ENCODE assay signal across 18 mouse cellular contexts in genomic region chr13:63989769-63990168, GRCm38 (mm10).
DNase-seq lines count a peak whose midpoint lies in the region; ATAC-seq and TF ChIP-seq lines count a peak whose summit lies in the region.
"Had no signal": no experiment of that assay in that cellular context is flagged by ENCODE, and none has a peak within 500 bp of the region (broad histone marks: within the 10 kb centered on the region; RNA-seq: fewer than 3 reads in every experiment).

No protein-coding gene starts in this region.

- H3K27me3 ChIP-seq in intestine, embryonic 14.5 days (replicated peaks; ENCODE audit: control insufficient read depth, insufficient read depth, low read length), result no peaks in the 10 kb centered on the region
- H3K27me3 ChIP-seq in intestine, postnatal 0 days (replicated peaks; ENCODE audit: control insufficient read depth, insufficient read depth, low read length), result no peaks in the 10 kb centered on the region
- no peaks in the 10 kb centered on the region for H3K27me3 ChIP-seq in lung, postnatal 0 days (replicated peaks; ENCODE audit: insufficient read depth, low read length)
- H3K27me3 ChIP-seq in stomach, embryonic 14.5 days (ENCODE audit: control insufficient read depth, insufficient read depth, low read length), result no peaks in the 10 kb centered on the region
- H3K27me3 ChIP-seq: CH12.LX; embryonic facial prominence, embryonic 13.5 days had no signal

- no peaks in the 10 kb centered on the region for H3K36me3 ChIP-seq in intestine, embryonic 14.5 days (ENCODE audit: control insufficient read depth, insufficient read depth, low read length)
- no peaks in the 10 kb centered on the region for H3K36me3 ChIP-seq in intestine, postnatal 0 days (ENCODE audit: control insufficient read depth, insufficient read depth)
- H3K36me3 ChIP-seq in lung, postnatal 0 days (ENCODE audit: insufficient read depth, low read length), result no peaks in the 10 kb centered on the region
- no peaks in the 10 kb centered on the region for H3K36me3 ChIP-seq in stomach, embryonic 14.5 days (ENCODE audit: control insufficient read depth, insufficient read depth, low read length)
- H3K36me3 ChIP-seq: embryonic facial prominence, embryonic 13.5 days; neural tube, embryonic 13.5 days had no signal

- peaks cover 38% of the 10 kb centered on the region for H3K4me1 ChIP-seq in intestine, embryonic 14.5 days (replicated peaks; ENCODE audit: control insufficient read depth, insufficient read depth, low read length)
- 0 out of 2 replicates have a peak, but pooled peaks cover 6% of the 10 kb centered on the region for H3K4me1 ChIP-seq in intestine, postnatal 0 days (replicated peaks; ENCODE audit: control insufficient read depth, insufficient read depth, low read length)
- H3K4me1 ChIP-seq in lung, postnatal 0 days (ENCODE audit: insufficient read depth, low read depth, low read length), result peaks cover 11% of the 10 kb centered on the region; the same call in 1 of the 2 replicates
- peaks cover 18% of the 10 kb centered on the region for H3K4me1 ChIP-seq in stomach, embryonic 14.5 days (ENCODE audit: control insufficient read depth, insufficient read depth, low read length)
- H3K4me1 ChIP-seq: megakaryocyte, embryonic 14.5 days had no signal

- peak; percentile 9 to 27 for DNase-seq in adrenal gland, postnatal 36 days
- no peak for DNase-seq in adrenal gland, adult 18-20 months (ENCODE audit: low spot score in 2 of 2)
- no peak for DNase-seq in intestine, embryonic 14.5 days (ENCODE audit: low spot score)
- no peak for DNase-seq in lung, postnatal 0 days (ENCODE audit: low spot score)
- DNase-seq in lung, postnatal 25 days (ENCODE audit: low spot score), result no peak
- no peak for DNase-seq in Muller cell, postnatal 12 days (ENCODE audit: inconsistent ontology term)
- DNase-seq: adrenal gland, postnatal 25 days; cerebellum, adult 8-10 months; heart, postnatal 36 days; kidney, adult 11 months; liver, postnatal 0 days; right cerebral cortex, postnatal 25 days had no signal

- no peak overlapping the region for H3K4me2 ChIP-seq in intestine, embryonic 14.5 days (ENCODE audit: low read length)
- H3K4me2 ChIP-seq in intestine, postnatal 0 days (replicated peaks; ENCODE audit: low read depth), result no peak overlapping the region
- H3K4me2 ChIP-seq in lung, postnatal 0 days (replicated peaks; ENCODE audit: low read depth, low read length), result no peak overlapping the region
- no peak overlapping the region for H3K4me2 ChIP-seq in stomach, embryonic 14.5 days (replicated peaks; ENCODE audit: low read depth, low read length)

- 50% methylated on average over 2 of the region's 2 CpGs for WGBS in intestine, embryonic 14.5 days
- WGBS in intestine, postnatal 0 days, result 42% methylated on average over 2 of the region's 2 CpGs
- 48% methylated on average over 2 of the region's 2 CpGs for WGBS in lung, postnatal 0 days
- WGBS in stomach, embryonic 14.5 days, result 29% methylated on average over 2 of the region's 2 CpGs

- ATAC-seq in intestine, embryonic 14.5 days (replicated peaks; ENCODE audit: low FRiP score, low TSS enrichment, low read depth), result 0 out of 2 replicates have a peak, but pooled peaks have one; percentile 13
- no peak for ATAC-seq in intestine, postnatal 0 days
- ATAC-seq in lung, postnatal 0 days, result no peak
- no peak for ATAC-seq in stomach, embryonic 14.5 days (ENCODE audit: insufficient number of reproducible peaks, insufficient read depth, low FRiP score, low read depth)
- ATAC-seq: liver, postnatal 0 days had no signal

- TF ChIP-seq EP300 in lung, postnatal 0 days (IDR thresholded peaks at IDR 0.05), result no peak

- no peaks in the 10 kb centered on the region for H3K9me3 ChIP-seq in intestine, embryonic 14.5 days (ENCODE audit: control insufficient read depth, low read length)
- no peaks in the 10 kb centered on the region for H3K9me3 ChIP-seq in intestine, postnatal 0 days (ENCODE audit: control insufficient read depth)
- H3K9me3 ChIP-seq in lung, postnatal 0 days (ENCODE audit: low read length), result no peaks in the 10 kb centered on the region
- no peaks in the 10 kb centered on the region for H3K9me3 ChIP-seq in stomach, embryonic 14.5 days (ENCODE audit: control insufficient read depth, low read depth, low read length)
- H3K9me3 ChIP-seq: embryonic facial prominence, embryonic 13.5 days; megakaryocyte, embryonic 14.5 days; neural tube, embryonic 13.5 days had no signal

- H3K27ac ChIP-seq in intestine, embryonic 14.5 days (ENCODE audit: low read depth), result peak overlapping the region; percentile 90; the same call in 1 of the 2 replicates
- H3K27ac ChIP-seq in intestine, postnatal 0 days (ENCODE audit: low read depth, low read length), result no peak overlapping the region
- 0 out of 2 replicates have a peak overlapping the region, but pooled peaks have one; percentile 63 for H3K27ac ChIP-seq in lung, postnatal 0 days (ENCODE audit: low read length)
- peak overlapping the region; percentile 84; the same call in 1 of the 2 replicates for H3K27ac ChIP-seq in stomach, embryonic 14.5 days (ENCODE audit: low read length)

- no peak overlapping the region for H3K9ac ChIP-seq in intestine, embryonic 14.5 days (ENCODE audit: low read length)
- no peak overlapping the region for H3K9ac ChIP-seq in intestine, postnatal 0 days (ENCODE audit: low read depth, low read length)
- no peak overlapping the region for H3K9ac ChIP-seq in lung, postnatal 0 days (replicated peaks; ENCODE audit: low read depth)
- H3K9ac ChIP-seq in stomach, embryonic 14.5 days (replicated peaks; ENCODE audit: low read depth, low read length), result no peak overlapping the region
- H3K9ac ChIP-seq: embryonic facial prominence, embryonic 13.5 days; liver, postnatal 0 days had no signal

- no peak for TF ChIP-seq CTCF in intestine, postnatal 0 days (IDR thresholded peaks at IDR 0.05; ENCODE audit: low read depth)
- no peak for TF ChIP-seq CTCF in lung, postnatal 0 days (IDR thresholded peaks at IDR 0.05)

- H3K4me3 ChIP-seq in intestine, embryonic 14.5 days (ENCODE audit: low read depth, low read length), result no peak overlapping the region
- no peak overlapping the region for H3K4me3 ChIP-seq in intestine, postnatal 0 days (ENCODE audit: low read depth, low read length)
- no peak overlapping the region for H3K4me3 ChIP-seq in lung, postnatal 0 days (ENCODE audit: low read depth, low read length)
- H3K4me3 ChIP-seq in stomach, embryonic 14.5 days (ENCODE audit: low read depth, low read length), result no peak overlapping the region
- H3K4me3 ChIP-seq: embryonic facial prominence, embryonic 13.5 days; megakaryocyte, embryonic 14.5 days; neural tube, embryonic 13.5 days had no signal

Comparison
In these comparisons a context has a peak if more than half of its experiments do, and no peak if none do; other contexts are left out.
1. DNase-seq: peak in adrenal gland, postnatal 36 days (2 of 2); none in adrenal gland, adult 18-20 months (0 of 2), intestine, embryonic 14.5 days (single experiment), lung, postnatal 0 days (single experiment), lung, postnatal 25 days (single experiment) and Muller cell, postnatal 12 days (single experiment).